Mouse (Mus musculus) embryo, embryonic 11 days (tissue): ENCODE measurements around the gene Ttc9b.
"Not testable (repeated sequence)": the region's sequence is repeated elsewhere in the genome, so short reads cannot be mapped to it uniquely, and the experiment has no call there.

ENCODE experiments used
- DNase-seq: peaks from one replicate; pipeline ENCODE4 v3.0.0-alpha.2; 2015

Gene Ttc9b

GRCm38 (mm10) chr7:27653681-27654437 lies at the start of gene Ttc9b:
Gene Ttc9b, plus strand, starts transcription at chr7:27653915.
- DNase-seq, result peak; percentile 82

- DNase-seq, result no peak
Observed at GRCm38 (mm10) chr7:27604661-27605348, 48.9 kb upstream of the Ttc9b start.

GRCm38 (mm10) chr7:27605499-27606285 lies 48.0 kb upstream of the Ttc9b start:
- no peak for DNase-seq

GRCm38 (mm10) chr7:27606481-27607254 lies 47.0 kb upstream of the Ttc9b start:
- DNase-seq, result no peak

- DNase-seq, result no peak
Observed at GRCm38 (mm10) chr7:27607580-27607979, 46.1 kb upstream of the Ttc9b start.

- DNase-seq, result no peak
Observed at GRCm38 (mm10) chr7:27608130-27608529, 45.6 kb upstream of the Ttc9b start.

GRCm38 (mm10) chr7:27609285-27609684 lies 44.4 kb upstream of the Ttc9b start:
- DNase-seq, result no peak

- no peak for DNase-seq
Observed at GRCm38 (mm10) chr7:27609688-27610087, 44.0 kb upstream of the Ttc9b start.

GRCm38 (mm10) chr7:27610370-27610769 lies 43.3 kb upstream of the Ttc9b start:
- DNase-seq, result no peak

GRCm38 (mm10) chr7:27610871-27611270 lies 42.8 kb upstream of the Ttc9b start:
- no peak for DNase-seq

GRCm38 (mm10) chr7:27612940-27613339 lies 40.8 kb upstream of the Ttc9b start:
- no peak for DNase-seq

GRCm38 (mm10) chr7:27613751-27614499 lies 39.8 kb upstream of the Ttc9b start:
- DNase-seq, result no peak

- DNase-seq, result no peak
Observed at GRCm38 (mm10) chr7:27621028-27621427, 32.7 kb upstream of the Ttc9b start.

GRCm38 (mm10) chr7:27622234-27622633 lies 31.5 kb upstream of the Ttc9b start:
- DNase-seq, result no peak

- DNase-seq, result no peak
Observed at GRCm38 (mm10) chr7:27624967-27625366, 28.7 kb upstream of the Ttc9b start.

- DNase-seq, result no peak
Observed at GRCm38 (mm10) chr7:27627707-27628106, 26.0 kb upstream of the Ttc9b start.

- no peak for DNase-seq
Observed at GRCm38 (mm10) chr7:27628190-27628589, 25.5 kb upstream of the Ttc9b start.

- DNase-seq, result not testable (repeated sequence)
Observed at GRCm38 (mm10) chr7:27628816-27629215, 24.9 kb upstream of the Ttc9b start.

- no peak for DNase-seq
Observed at GRCm38 (mm10) chr7:27631439-27631838, 22.3 kb upstream of the Ttc9b start.

- DNase-seq, result no peak
Observed at GRCm38 (mm10) chr7:27633166-27633565, 20.5 kb upstream of the Ttc9b start.

- no peak for DNase-seq
Observed at GRCm38 (mm10) chr7:27634691-27635090, 19.0 kb upstream of the Ttc9b start.

- DNase-seq, result not testable (repeated sequence)
Observed at GRCm38 (mm10) chr7:27635094-27635493, 18.6 kb upstream of the Ttc9b start.
